ENCODE assay signal across 19 mouse cellular contexts in genomic region chr2:71697408-71698336, GRCm38 (mm10). TPM values are rescaled to one million over a fixed set of nuclear protein-coding genes. Genes with fewer than 3 reads are reported as not detected.
A peak's percentile ranks its signal among the peaks of the same experiment; 100 is the strongest.
DNase-seq lines count a peak whose midpoint lies in the region; ATAC-seq lines count a peak whose summit lies in the region.
"Had no signal": no experiment of that assay in that cellular context is flagged by ENCODE, and none has a peak within 500 bp of the region (broad histone marks: within the 10 kb centered on the region; RNA-seq: fewer than 3 reads in every experiment).

No protein-coding gene starts in this region.

- ATAC-seq in intestine, embryonic 15.5 days: peak; percentile 82
- ATAC-seq in hindbrain, embryonic 12.5 days (ENCODE audit: low FRiP score): no peak
- ATAC-seq in neural tube, embryonic 15.5 days (ENCODE audit: low FRiP score): no peak
- ATAC-seq: forebrain, postnatal 0 days; midbrain, embryonic 15.5 days had no signal

- H3K4me1 ChIP-seq in intestine, embryonic 15.5 days (replicated peaks): peaks cover 3% of the 10 kb centered on the region
- peaks cover 6% of the 10 kb centered on the region; the same call in 1 of the 2 replicates for H3K4me1 ChIP-seq in hindbrain, embryonic 12.5 days
- H3K4me1 ChIP-seq in neural tube, embryonic 15.5 days: 0 out of 2 replicates have a peak, but pooled peaks cover 11% of the 10 kb centered on the region
- H3K4me1 ChIP-seq: liver, embryonic 13.5 days had no signal

- no peak overlapping the region for H3K9ac ChIP-seq in intestine, embryonic 15.5 days
- H3K9ac ChIP-seq in hindbrain, embryonic 12.5 days: no peak overlapping the region
- H3K9ac ChIP-seq in neural tube, embryonic 15.5 days (replicated peaks): no peak overlapping the region
- H3K9ac ChIP-seq: embryonic facial prominence, embryonic 13.5 days; forebrain, postnatal 0 days; liver, embryonic 13.5 days; lung, embryonic 15.5 days; midbrain, embryonic 15.5 days had no signal

- peak; percentile 75 for DNase-seq in adrenal gland, adult 2 months
- no peak for DNase-seq in adrenal gland, postnatal 4 days (ENCODE audit: low spot score in 2 of 2)
- peak; percentile 57 for DNase-seq in ovary, adult 18-20 months (ENCODE audit: low spot score)
- no peak for DNase-seq in ovary, postnatal 10 days (ENCODE audit: low spot score)
- peak; percentile 29 for DNase-seq in testis, postnatal 14 days (ENCODE audit: low spot score)
- DNase-seq: cerebellum, adult 9-10 months; forebrain, postnatal 0 days; heart, adult 18-20 months; kidney, adult 11 months; kidney, postnatal 25 days; liver, embryonic 13.5 days; thymus, adult 18-20 months had no signal

- H3K27ac ChIP-seq in intestine, embryonic 15.5 days: no peak overlapping the region
- H3K27ac ChIP-seq in hindbrain, embryonic 12.5 days: no peak overlapping the region
- H3K27ac ChIP-seq in neural tube, embryonic 15.5 days (replicated peaks): no peak overlapping the region
- H3K27ac ChIP-seq: embryonic facial prominence, embryonic 13.5 days; hindbrain, embryonic 10.5 days; liver, embryonic 13.5 days; lung, embryonic 15.5 days; midbrain, embryonic 15.5 days had no signal

- no peak overlapping the region for H3K4me3 ChIP-seq in intestine, embryonic 15.5 days (replicated peaks)
- H3K4me3 ChIP-seq in hindbrain, embryonic 12.5 days: no peak overlapping the region
- no peak overlapping the region for H3K4me3 ChIP-seq in neural tube, embryonic 15.5 days (replicated peaks)
- H3K4me3 ChIP-seq: embryonic facial prominence, embryonic 13.5 days; hindbrain, embryonic 10.5 days; liver, embryonic 13.5 days; lung, embryonic 15.5 days; midbrain, embryonic 15.5 days had no signal

- WGBS in intestine, embryonic 15.5 days: 27% methylated on average over 8 of the region's 8 CpGs
- WGBS in hindbrain, embryonic 12.5 days: 71% methylated on average over 8 of the region's 8 CpGs
- WGBS in neural tube, embryonic 15.5 days: 71% methylated on average over 8 of the region's 8 CpGs

- H3K27me3 ChIP-seq in intestine, embryonic 15.5 days (replicated peaks): no peaks in the 10 kb centered on the region
- no peaks in the 10 kb centered on the region for H3K27me3 ChIP-seq in hindbrain, embryonic 12.5 days
- H3K27me3 ChIP-seq in neural tube, embryonic 15.5 days (replicated peaks): no peaks in the 10 kb centered on the region
- H3K27me3 ChIP-seq: embryonic facial prominence, embryonic 13.5 days; liver, embryonic 13.5 days; lung, embryonic 15.5 days; midbrain, embryonic 15.5 days had no signal

- no peaks in the 10 kb centered on the region for H3K9me3 ChIP-seq in intestine, embryonic 15.5 days
- no peaks in the 10 kb centered on the region for H3K9me3 ChIP-seq in hindbrain, embryonic 12.5 days (replicated peaks)
- no peaks in the 10 kb centered on the region for H3K9me3 ChIP-seq in neural tube, embryonic 15.5 days (replicated peaks)
- H3K9me3 ChIP-seq: embryonic facial prominence, embryonic 13.5 days; liver, embryonic 13.5 days; lung, embryonic 15.5 days; midbrain, embryonic 15.5 days had no signal

- H3K36me3 ChIP-seq in intestine, embryonic 15.5 days: no peaks in the 10 kb centered on the region
- H3K36me3 ChIP-seq in hindbrain, embryonic 12.5 days: no peaks in the 10 kb centered on the region
- no peaks in the 10 kb centered on the region for H3K36me3 ChIP-seq in neural tube, embryonic 15.5 days
- H3K36me3 ChIP-seq: embryonic facial prominence, embryonic 13.5 days; hindbrain, embryonic 10.5 days; liver, embryonic 13.5 days; lung, embryonic 15.5 days; midbrain, embryonic 15.5 days had no signal

- H3K4me2 ChIP-seq in intestine, embryonic 15.5 days (replicated peaks): no peak overlapping the region
- H3K4me2 ChIP-seq in hindbrain, embryonic 12.5 days (replicated peaks): no peak overlapping the region
- H3K4me2 ChIP-seq in neural tube, embryonic 15.5 days: no peak overlapping the region
- H3K4me2 ChIP-seq: embryonic facial prominence, embryonic 13.5 days; liver, embryonic 13.5 days; lung, embryonic 15.5 days; midbrain, embryonic 15.5 days had no signal

RNA-seq across cellular contexts. Expression of gene Itga6, which starts 47.7 kb away (rescaled TPM):
- total RNA-seq in adrenal gland, adult 2 months (2021): 100 to 1,000 TPM; 125 to 177 TPM
- polyA plus RNA-seq in adrenal gland, adult 2 months (2012; rRNA removed): 28.1 and 28.3 TPM in 2 replicates
- total RNA-seq in adrenal gland, postnatal 4 days (2021): 100 to 1,000 TPM; 240 to 287 TPM
- polyA plus RNA-seq in intestine, embryonic 15.5 days (2015; fragmentation: Nextera tagmentation; extraction: Ambion mirVana): 47.6 and 48.1 TPM in 2 replicates
- 31.5 and 34.6 TPM in 2 replicates for polyA plus RNA-seq in hindbrain, embryonic 12.5 days (2016; fragmentation: Nextera tagmentation; extraction: Ambion mirVana)
- 23.1 and 29.3 TPM in 2 replicates for polyA plus RNA-seq in neural tube, embryonic 15.5 days (2015; fragmentation: Nextera tagmentation; extraction: Ambion mirVana)

Comparison
In these comparisons a context has a peak if more than half of its experiments do, and no peak if none do; other contexts are left out.
1. DNase-seq: peak in adrenal gland, adult 2 months (single experiment), ovary, adult 18-20 months (single experiment) and testis, postnatal 14 days (single experiment); none in adrenal gland, postnatal 4 days (0 of 2) and ovary, postnatal 10 days (single experiment).